Mouse (Mus musculus): ENCODE measurements around the gene S100a6. TPM values are rescaled to one million over a fixed set of nuclear protein-coding genes. Genes with fewer than 3 reads are reported as not detected.

Gene S100a6
- 14.0 and 23.4 TPM in 2 replicates for polyA plus RNA-seq (2016; fragmentation: Nextera tagmentation; extraction: Ambion mirVana)

DNA sequence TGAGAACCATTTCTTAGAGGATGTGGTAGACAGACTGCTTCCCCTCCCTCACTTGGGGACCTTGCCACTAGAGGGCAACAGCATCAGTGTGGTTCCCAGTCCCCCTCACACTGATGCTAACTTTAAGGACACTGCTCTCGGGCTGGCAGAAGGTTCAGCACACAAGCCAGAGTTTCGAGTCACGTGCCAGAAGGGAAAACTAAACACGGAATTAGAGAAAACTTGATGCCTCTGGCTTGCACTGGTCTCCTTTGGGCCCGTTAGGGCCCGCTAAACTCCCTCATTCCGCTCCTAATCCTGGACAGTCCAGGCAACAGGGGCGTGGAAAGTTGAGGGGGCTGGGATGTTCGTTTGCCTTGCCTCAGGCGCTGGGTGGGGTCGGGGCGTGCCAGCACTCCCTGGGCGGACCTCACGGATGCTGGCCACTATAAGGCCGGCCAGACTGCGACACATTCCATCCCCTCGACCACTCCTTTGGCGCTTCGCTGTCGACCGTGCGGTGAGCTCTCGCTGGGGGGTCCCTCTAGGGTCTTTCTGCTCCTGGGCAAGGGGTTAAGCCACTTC lies at the start of gene S100a6:
Gene S100a6, plus strand, starts transcription at position 155 of the 564 bp plus-strand sequence.
- Histone ChIP-seq H3K27me3 (ENCODE audit: low read depth, poor library complexity, severe bottlenecking) (peaks cover 14% of the 10 kb centered on the region), H3K9me3 (replicated peaks) (no peaks in the 10 kb centered on the region), H3K36me3 (no peaks in the 10 kb centered on the region), H3K4me3 (peak within 1 kb of the TSS; percentile 57), H3K4me1 (peaks cover 13% of the 10 kb centered on the region), H3K27ac (replicated peaks) (peak within 1 kb of the TSS; percentile 64)
- peak; percentile 72 for DNase-seq (ENCODE audit: low spot score)
- under 1% methylated on average over 23 of the region's 23 CpGs for WGBS

DNA sequence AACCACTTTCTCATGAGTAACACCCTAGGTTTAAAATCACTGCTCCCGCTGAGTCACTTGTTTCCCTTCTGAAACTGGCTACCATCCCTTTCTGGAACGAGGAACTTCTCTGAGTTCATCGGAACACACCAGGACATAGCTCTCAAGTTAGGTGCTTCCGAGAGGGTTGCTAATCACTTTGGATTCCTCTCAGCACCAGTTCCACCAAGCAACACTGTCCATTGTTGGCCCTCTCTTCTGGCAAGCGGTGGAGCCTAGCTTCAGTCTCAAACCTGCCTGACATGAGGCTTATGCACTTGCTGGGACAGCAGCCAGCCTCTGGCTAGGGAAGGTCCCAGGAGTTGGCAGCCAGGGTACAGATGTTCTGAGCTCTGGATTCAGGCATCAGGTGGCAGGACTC lies 38.0 kb upstream of the S100a6 start:
- WGBS, result 90% methylated on average over 5 of the region's 5 CpGs

DNA sequence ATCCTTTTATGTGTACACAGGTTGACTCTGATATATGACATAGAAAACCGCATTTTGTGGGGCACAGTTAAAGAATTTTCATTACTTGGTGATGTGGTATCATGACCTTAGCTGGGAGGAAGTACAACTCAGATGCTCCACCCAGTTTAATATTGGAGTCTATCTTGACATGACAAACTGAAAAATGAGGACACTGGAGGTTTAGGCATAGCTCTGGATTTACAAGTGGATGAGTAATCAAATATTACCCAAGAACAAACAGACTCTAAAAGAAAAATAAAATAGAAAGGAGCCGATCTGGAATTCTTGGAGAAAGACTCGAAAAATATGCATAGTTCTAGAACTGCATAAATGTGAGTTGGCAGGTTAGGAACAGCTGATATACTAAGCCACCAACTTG lies 37.4 kb upstream of the S100a6 start:
- no peak overlapping the region for H3K4me3 ChIP-seq
- no peak for DNase-seq (ENCODE audit: low spot score)
- H3K27me3 ChIP-seq (ENCODE audit: low read depth, poor library complexity, severe bottlenecking), result no peaks in the 10 kb centered on the region
- no peaks in the 10 kb centered on the region for H3K36me3 ChIP-seq
- WGBS, result 88% methylated on average over 3 of the region's 3 CpGs
- no peaks in the 10 kb centered on the region for H3K9me3 ChIP-seq (replicated peaks)
- H3K4me1 ChIP-seq, result no peaks in the 10 kb centered on the region
- no peak overlapping the region for H3K27ac ChIP-seq (replicated peaks)

More for the DNA sequence above, 38.0 kb upstream of the S100a6 start:
- DNase-seq (ENCODE audit: low spot score), result no peak
- no peak overlapping the region for H3K4me3 ChIP-seq
- H3K27me3 ChIP-seq (ENCODE audit: low read depth, poor library complexity, severe bottlenecking), result no peaks in the 10 kb centered on the region
- no peaks in the 10 kb centered on the region for H3K36me3 ChIP-seq
- H3K27ac ChIP-seq (replicated peaks), result no peak overlapping the region
- H3K4me1 ChIP-seq, result no peaks in the 10 kb centered on the region
- no peaks in the 10 kb centered on the region for H3K9me3 ChIP-seq (replicated peaks)

DNA sequence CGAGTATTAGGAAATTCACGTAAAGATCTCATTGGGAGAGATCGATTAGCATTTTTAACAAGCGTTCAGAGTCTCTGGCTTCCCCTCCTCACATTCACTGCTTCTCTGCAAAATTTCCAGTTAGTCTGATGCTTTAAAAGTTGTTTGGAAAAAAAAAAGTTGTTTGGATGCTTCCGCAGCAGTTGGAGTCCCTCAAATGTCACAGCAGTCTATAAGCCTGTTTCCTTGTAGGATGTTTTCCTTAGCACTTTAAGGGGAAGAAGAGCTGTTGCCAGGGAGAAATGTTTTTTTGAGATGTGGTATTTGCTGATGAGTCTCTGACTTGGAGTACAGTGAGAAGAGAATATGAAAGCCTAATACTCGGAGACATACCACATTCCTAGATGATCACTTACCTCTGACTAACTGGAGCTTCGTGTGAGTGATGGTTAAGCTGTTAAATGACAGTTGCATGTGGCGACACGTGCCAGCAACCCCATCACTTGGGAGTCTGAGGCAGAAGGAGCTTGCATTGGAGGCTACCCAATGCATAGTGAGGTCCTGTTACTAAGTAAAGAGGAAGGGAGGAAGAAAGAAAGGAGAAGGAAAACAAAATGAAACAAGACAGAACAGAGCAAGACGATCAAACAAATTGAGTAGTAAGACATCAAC lies 36.2 kb upstream of the S100a6 start:
- Histone ChIP-seq H3K36me3 (no peaks in the 10 kb centered on the region), H3K27ac (replicated peaks) (no peak overlapping the region), H3K4me1 (no peaks in the 10 kb centered on the region), H3K27me3 (ENCODE audit: low read depth, poor library complexity, severe bottlenecking) (no peaks in the 10 kb centered on the region), H3K4me3 (no peak overlapping the region), H3K9me3 (replicated peaks) (no peaks in the 10 kb centered on the region)
- 80% methylated on average over 10 of the region's 10 CpGs for WGBS
- no peak for DNase-seq (ENCODE audit: low spot score)

- H3K36me3 ChIP-seq, result no peaks in the 10 kb centered on the region
- WGBS, result 79% methylated on average over 7 of the region's 7 CpGs
- H3K27ac ChIP-seq (replicated peaks), result no peak overlapping the region
- no peak for DNase-seq (ENCODE audit: low spot score)
- H3K27me3 ChIP-seq (ENCODE audit: low read depth, poor library complexity, severe bottlenecking), result no peaks in the 10 kb centered on the region
- H3K9me3 ChIP-seq (replicated peaks), result no peaks in the 10 kb centered on the region
- peaks cover 11% of the 10 kb centered on the region for H3K4me1 ChIP-seq
- no peak overlapping the region for H3K4me3 ChIP-seq
Measured at GRCm38 (mm10) chr3:90579433-90579832, 33.2 kb upstream of the S100a6 start.

DNA sequence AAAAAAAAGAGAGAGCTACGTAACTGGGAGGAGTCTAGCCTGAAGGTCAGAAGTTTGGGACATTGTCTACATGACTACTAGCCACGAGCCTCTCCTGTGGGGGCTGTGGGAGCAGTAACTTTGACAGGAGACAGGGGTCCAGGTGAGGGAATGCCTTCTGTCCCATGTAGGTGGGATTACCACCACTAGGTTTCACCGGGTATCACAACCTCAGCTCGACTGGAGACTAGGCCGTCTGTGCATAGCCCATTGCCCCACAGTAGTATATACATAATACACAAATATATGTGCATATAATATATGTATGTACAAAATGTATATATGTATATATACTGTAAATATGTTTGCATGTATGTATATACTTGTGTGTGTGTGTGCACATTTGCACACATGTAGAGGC lies 31.5 kb upstream of the S100a6 start:
- no peak overlapping the region for H3K27ac ChIP-seq (replicated peaks)
- DNase-seq (ENCODE audit: low spot score), result no peak
- H3K4me1 ChIP-seq, result peaks cover 11% of the 10 kb centered on the region
- H3K9me3 ChIP-seq (replicated peaks), result no peaks in the 10 kb centered on the region
- no peaks in the 10 kb centered on the region for H3K36me3 ChIP-seq
- no peak overlapping the region for H3K4me3 ChIP-seq
- WGBS, result 92% methylated on average over 5 of the region's 5 CpGs
- no peaks in the 10 kb centered on the region for H3K27me3 ChIP-seq (ENCODE audit: low read depth, poor library complexity, severe bottlenecking)

DNA sequence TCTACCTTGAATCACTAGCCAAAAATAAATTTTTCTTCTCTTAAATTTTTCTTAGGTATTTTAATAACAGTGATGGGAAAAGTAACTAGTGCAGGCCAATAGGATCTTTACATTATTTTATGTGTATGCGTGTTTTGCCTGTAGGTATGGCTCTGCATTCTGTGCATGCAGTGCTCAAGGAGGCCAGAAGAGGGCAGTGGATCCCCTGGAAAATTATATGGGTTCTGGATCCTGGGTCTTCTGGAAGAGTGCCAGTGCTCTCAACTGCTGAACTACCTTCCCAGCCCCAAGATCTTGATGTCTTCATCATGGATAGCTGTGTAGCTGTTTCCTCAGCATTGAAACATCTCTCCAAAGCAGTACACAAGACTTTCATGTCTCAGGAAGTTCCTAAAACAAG lies 30.5 kb upstream of the S100a6 start:
- Histone ChIP-seq H3K4me1 (peaks cover 11% of the 10 kb centered on the region), H3K27ac (replicated peaks) (no peak overlapping the region), H3K9me3 (replicated peaks) (no peaks in the 10 kb centered on the region), H3K36me3 (no peaks in the 10 kb centered on the region), H3K4me3 (no peak overlapping the region), H3K27me3 (ENCODE audit: low read depth, poor library complexity, severe bottlenecking) (no peaks in the 10 kb centered on the region)
- DNase-seq (ENCODE audit: low spot score), result no peak
- 93% methylated on average over 1 of the region's 1 CpGs for WGBS

DNA sequence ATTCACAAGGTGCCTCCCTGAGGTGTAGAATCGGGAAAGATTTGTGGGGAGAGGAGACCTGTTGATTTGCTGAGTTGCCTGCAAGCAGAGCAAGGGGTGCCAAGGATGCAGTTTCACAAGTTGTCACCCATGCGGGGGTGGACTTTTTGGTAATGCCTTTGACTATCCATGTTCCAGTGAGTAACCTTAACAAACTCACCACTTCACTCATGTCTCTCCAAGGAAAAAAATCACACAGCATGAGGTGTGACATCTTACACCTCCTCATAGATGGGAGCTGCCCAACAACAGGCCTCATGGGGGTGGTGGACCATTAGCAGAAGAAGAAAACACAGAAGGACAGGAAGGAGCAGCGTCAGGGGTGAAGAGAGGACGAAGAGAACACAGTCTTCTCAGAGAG lies 30.1 kb upstream of the S100a6 start:
- Histone ChIP-seq H3K4me1 (peaks cover 11% of the 10 kb centered on the region), H3K4me3 (no peak overlapping the region), H3K36me3 (no peaks in the 10 kb centered on the region), H3K9me3 (replicated peaks) (no peaks in the 10 kb centered on the region), H3K27ac (replicated peaks) (no peak overlapping the region), H3K27me3 (ENCODE audit: low read depth, poor library complexity, severe bottlenecking) (no peaks in the 10 kb centered on the region)
- DNase-seq (ENCODE audit: low spot score), result no peak
- WGBS, result 93% methylated on average over 4 of the region's 4 CpGs

GRCm38 (mm10) chr3:90583893-90584292 lies 28.8 kb upstream of the S100a6 start:
- Histone ChIP-seq H3K27me3 (ENCODE audit: low read depth, poor library complexity, severe bottlenecking) (no peaks in the 10 kb centered on the region), H3K36me3 (no peaks in the 10 kb centered on the region), H3K4me1 (peaks cover 11% of the 10 kb centered on the region), H3K4me3 (no peak overlapping the region), H3K9me3 (replicated peaks) (no peaks in the 10 kb centered on the region), H3K27ac (replicated peaks) (0 out of 2 replicates have a peak overlapping the region, but pooled peaks have one; percentile 23)
- no peak for DNase-seq (ENCODE audit: low spot score)
- 49% methylated on average over 3 of the region's 3 CpGs for WGBS

DNA sequence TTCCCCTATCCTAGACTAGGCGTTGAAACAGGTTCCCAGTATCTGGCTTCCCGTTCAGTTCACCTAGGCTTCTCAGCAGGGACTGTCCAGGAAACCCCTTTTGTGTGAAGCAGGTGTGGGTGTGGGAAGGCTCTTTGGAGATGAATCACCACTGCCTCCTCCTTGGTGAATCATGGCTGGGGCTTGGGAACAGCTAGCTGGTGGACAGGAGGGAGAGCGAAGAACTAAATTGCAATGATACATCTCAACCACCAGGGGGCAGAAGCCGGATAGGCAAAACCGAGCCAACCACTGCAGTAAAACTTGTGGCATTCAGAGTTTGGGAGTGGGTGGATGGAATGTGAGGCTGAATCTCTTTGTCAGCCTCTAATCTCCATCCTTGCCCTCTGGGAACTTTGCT lies 27.1 kb upstream of the S100a6 start:
- WGBS, result 37% methylated on average over 5 of the region's 5 CpGs
- Histone ChIP-seq H3K4me3 (no peak overlapping the region), H3K4me1 (peaks cover 11% of the 10 kb centered on the region), H3K36me3 (no peaks in the 10 kb centered on the region), H3K27me3 (ENCODE audit: low read depth, poor library complexity, severe bottlenecking) (no peaks in the 10 kb centered on the region), H3K9me3 (replicated peaks) (no peaks in the 10 kb centered on the region), H3K27ac (replicated peaks) (no peak overlapping the region)
- DNase-seq (ENCODE audit: low spot score), result peak; percentile 64

- H3K27ac ChIP-seq (replicated peaks), result no peak overlapping the region
- H3K4me1 ChIP-seq, result peaks cover 11% of the 10 kb centered on the region
- no peak for DNase-seq (ENCODE audit: low spot score)
- H3K36me3 ChIP-seq, result no peaks in the 10 kb centered on the region
- no peaks in the 10 kb centered on the region for H3K27me3 ChIP-seq (ENCODE audit: low read depth, poor library complexity, severe bottlenecking)
- no peaks in the 10 kb centered on the region for H3K9me3 ChIP-seq (replicated peaks)
- H3K4me3 ChIP-seq, result no peak overlapping the region
- 85% methylated on average over 15 of the region's 15 CpGs for WGBS
Measured at GRCm38 (mm10) chr3:90586016-90586643, 26.6 kb upstream of the S100a6 start.

DNA sequence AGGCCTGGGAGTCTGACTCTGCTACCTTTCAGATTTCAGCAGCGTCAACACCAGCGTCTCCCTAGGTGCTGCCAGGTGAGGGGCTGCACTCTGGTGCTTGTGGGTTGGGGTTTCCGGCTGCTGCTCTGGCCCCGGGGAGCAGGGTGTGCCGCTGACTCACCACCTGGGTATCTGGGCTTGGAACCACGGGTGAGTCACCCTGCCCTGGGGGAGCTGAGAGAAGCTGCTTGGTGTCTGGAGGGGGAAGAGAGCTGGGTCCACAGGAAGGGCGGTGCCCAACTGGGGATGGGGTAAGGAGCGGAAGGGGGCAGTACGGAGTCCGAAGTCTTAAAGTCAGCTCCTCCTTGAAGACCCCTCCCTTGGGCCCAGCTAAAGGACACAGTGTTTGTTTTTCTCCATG lies 25.8 kb upstream of the S100a6 start:
- Histone ChIP-seq H3K27me3 (ENCODE audit: low read depth, poor library complexity, severe bottlenecking) (no peaks in the 10 kb centered on the region), H3K9me3 (replicated peaks) (no peaks in the 10 kb centered on the region), H3K4me1 (peaks cover 11% of the 10 kb centered on the region), H3K4me3 (no peak overlapping the region), H3K36me3 (no peaks in the 10 kb centered on the region), H3K27ac (replicated peaks) (no peak overlapping the region)
- DNase-seq (ENCODE audit: low spot score), result no peak
- 60% methylated on average over 10 of the region's 10 CpGs for WGBS

DNA sequence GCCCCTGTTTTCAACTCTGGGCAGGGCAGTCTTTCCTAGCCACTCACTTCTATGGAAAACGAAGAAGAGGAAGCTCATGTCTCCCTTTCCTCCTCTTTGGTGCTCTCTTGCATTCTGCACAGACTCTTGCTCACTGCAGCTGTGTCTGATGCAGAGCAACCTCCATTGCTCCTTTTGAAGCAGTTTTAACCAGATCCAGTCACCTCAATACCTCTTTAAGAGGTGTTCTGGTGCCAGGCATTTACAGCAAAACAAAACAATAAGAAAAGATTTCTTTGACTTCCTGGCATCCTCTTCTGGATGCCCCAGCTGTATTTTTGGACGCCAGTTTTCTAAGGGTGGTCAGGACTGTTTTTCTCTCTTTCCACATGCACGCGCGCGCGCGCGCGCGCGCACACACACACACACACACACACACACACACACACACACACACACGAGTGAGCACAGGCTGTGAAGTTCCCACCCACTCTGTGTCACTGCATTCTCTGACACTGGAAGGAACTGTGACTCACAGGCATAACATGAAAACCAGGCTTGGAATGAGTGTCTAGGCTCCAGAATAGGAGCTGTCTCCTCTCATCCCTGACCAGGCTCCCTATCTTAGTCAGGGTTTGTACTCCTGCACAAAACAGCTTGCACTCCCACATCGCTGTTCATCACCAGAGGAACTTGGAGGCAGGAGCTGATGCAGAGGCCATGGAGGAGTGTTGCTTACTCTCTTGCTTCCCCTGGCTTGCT lies 25.2 kb upstream of the S100a6 start:
- Histone ChIP-seq H3K27me3 (ENCODE audit: low read depth, poor library complexity, severe bottlenecking) (no peaks in the 10 kb centered on the region), H3K27ac (replicated peaks) (no peak overlapping the region), H3K9me3 (replicated peaks) (no peaks in the 10 kb centered on the region), H3K4me1 (peaks cover 11% of the 10 kb centered on the region), H3K36me3 (no peaks in the 10 kb centered on the region), H3K4me3 (no peak overlapping the region)
- DNase-seq (ENCODE audit: low spot score), result no peak
- 93% methylated on average over 14 of the region's 14 CpGs for WGBS
